20 mouse cellular contexts compared by ENCODE assay signal in the genomic region with DNA sequence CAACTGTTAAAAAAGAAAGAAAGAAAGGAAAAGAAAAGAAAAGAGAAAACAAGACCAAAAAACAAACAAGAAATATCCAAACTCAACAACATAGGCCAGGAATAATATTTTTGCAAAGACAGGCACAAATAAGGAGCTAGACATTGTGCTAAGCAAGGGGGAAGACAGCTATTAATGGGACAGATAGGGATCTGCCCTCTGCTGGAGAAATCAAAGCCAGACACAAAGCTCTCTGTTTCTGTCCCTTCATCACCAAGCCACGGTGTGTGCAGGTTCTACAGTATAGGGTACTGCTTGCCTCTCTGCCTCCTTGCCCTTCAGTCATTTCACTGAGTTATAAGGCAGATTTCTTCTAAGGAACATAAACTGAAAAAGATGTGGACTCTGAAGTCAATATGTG. TPM values are rescaled to one million over a fixed set of nuclear protein-coding genes. Genes with fewer than 3 reads are reported as not detected.
DNase-seq lines count a peak whose midpoint lies in the region; ATAC-seq and TF ChIP-seq lines count a peak whose summit lies in the region.
"Had no signal": no experiment of that assay in that cellular context is flagged by ENCODE, and none has a peak within 500 bp of the region (broad histone marks: within the 10 kb centered on the region; RNA-seq: fewer than 3 reads in every experiment).

No protein-coding gene starts in this region.

- no peak overlapping the region for H3K4me3 ChIP-seq in intestine, postnatal 0 days (ENCODE audit: low read depth, low read length)
- H3K4me3 ChIP-seq in intestine, embryonic 16.5 days (ENCODE audit: low read length), result no peak overlapping the region
- H3K4me3 ChIP-seq in midbrain, embryonic 14.5 days (replicated peaks; ENCODE audit: low read depth, low read length), result no peak overlapping the region
- H3K4me3 ChIP-seq in midbrain, embryonic 13.5 days (replicated peaks), result no peak overlapping the region
- H3K4me3 ChIP-seq in cortical plate, adult 2 months (ENCODE audit: insufficient read depth, low read length), result no peak overlapping the region
- H3K4me3 ChIP-seq: heart, embryonic 13.5 days; hindbrain, embryonic 15.5 days; limb, embryonic 12.5 days; liver, embryonic 13.5 days; stomach, embryonic 15.5 days had no signal

- peak; percentile 5 for DNase-seq in adrenal gland, postnatal 10 days
- DNase-seq in adrenal gland, postnatal 14 days, result no peak
- peak; percentile 17 for DNase-seq in midbrain, embryonic 14.5 days
- no peak for DNase-seq in urinary bladder, adult 2 months (ENCODE audit: low spot score)
- DNase-seq: cerebellum, adult 2 months; forebrain, postnatal 0 days; kidney, adult 11 months; liver, embryonic 13.5 days; lung, postnatal 10 days; right cerebral cortex, postnatal 25 days; thymus, adult 2 months had no signal

- H3K4me1 ChIP-seq in intestine, postnatal 0 days (replicated peaks; ENCODE audit: control insufficient read depth, insufficient read depth, low read length), result no peaks in the 10 kb centered on the region
- no peaks in the 10 kb centered on the region for H3K4me1 ChIP-seq in intestine, embryonic 16.5 days (ENCODE audit: control insufficient read depth, insufficient read depth, low read length)
- no peaks in the 10 kb centered on the region for H3K4me1 ChIP-seq in midbrain, embryonic 14.5 days (ENCODE audit: control insufficient read depth, insufficient read depth, low read length)
- no peaks in the 10 kb centered on the region for H3K4me1 ChIP-seq in midbrain, embryonic 13.5 days (replicated peaks)
- H3K4me1 ChIP-seq in cortical plate, adult 2 months (ENCODE audit: control insufficient read depth, insufficient read depth, low read length), result no peaks in the 10 kb centered on the region
- H3K4me1 ChIP-seq: hindbrain, embryonic 15.5 days; limb, embryonic 12.5 days; liver, embryonic 13.5 days; stomach, embryonic 15.5 days had no signal

- WGBS in intestine, postnatal 0 days, result 43% methylated on average over 1 of the region's 1 CpGs
- WGBS in intestine, embryonic 16.5 days, result 53% methylated on average over 1 of the region's 1 CpGs
- 59% methylated on average over 1 of the region's 1 CpGs for WGBS in midbrain, embryonic 14.5 days
- 67% methylated on average over 1 of the region's 1 CpGs for WGBS in midbrain, embryonic 13.5 days

- TF ChIP-seq CTCF in intestine, postnatal 0 days (IDR thresholded peaks at IDR 0.05; ENCODE audit: low read depth), result peak; percentile 49
- TF ChIP-seq CTCF in cortical plate, adult 2 months (IDR thresholded peaks at IDR 0.05; ENCODE audit: extremely low read depth, insufficient read depth, low read length), result 0 out of 2 replicates have a peak, but pooled peaks have one; percentile 8

- no peak overlapping the region for H3K27ac ChIP-seq in intestine, postnatal 0 days (ENCODE audit: low read depth, low read length)
- H3K27ac ChIP-seq in intestine, embryonic 16.5 days (ENCODE audit: low read length), result no peak overlapping the region
- no peak overlapping the region for H3K27ac ChIP-seq in midbrain, embryonic 14.5 days (replicated peaks; ENCODE audit: low read depth, low read length)
- H3K27ac ChIP-seq in midbrain, embryonic 13.5 days, result no peak overlapping the region
- H3K27ac ChIP-seq in cortical plate, adult 2 months (ENCODE audit: insufficient read depth, low read length), result no peak overlapping the region
- H3K27ac ChIP-seq: heart, embryonic 13.5 days; hindbrain, embryonic 15.5 days; limb, embryonic 12.5 days; liver, embryonic 13.5 days; stomach, embryonic 15.5 days had no signal

- no peaks in the 10 kb centered on the region for H3K27me3 ChIP-seq in intestine, postnatal 0 days (replicated peaks; ENCODE audit: control insufficient read depth, insufficient read depth, low read length)
- no peaks in the 10 kb centered on the region for H3K27me3 ChIP-seq in intestine, embryonic 16.5 days (replicated peaks; ENCODE audit: control insufficient read depth, insufficient read depth, low read length)
- no peaks in the 10 kb centered on the region for H3K27me3 ChIP-seq in midbrain, embryonic 14.5 days (ENCODE audit: control insufficient read depth, insufficient read depth, low read length)
- H3K27me3 ChIP-seq in midbrain, embryonic 13.5 days, result no peaks in the 10 kb centered on the region
- H3K27me3 ChIP-seq: heart, embryonic 13.5 days; hindbrain, embryonic 15.5 days; limb, embryonic 12.5 days; liver, embryonic 13.5 days; stomach, embryonic 15.5 days had no signal

- H3K4me2 ChIP-seq in intestine, postnatal 0 days (replicated peaks; ENCODE audit: low read depth), result no peak overlapping the region
- no peak overlapping the region for H3K4me2 ChIP-seq in intestine, embryonic 16.5 days (ENCODE audit: low read depth, low read length)
- no peak overlapping the region for H3K4me2 ChIP-seq in midbrain, embryonic 14.5 days (ENCODE audit: low read length)
- H3K4me2 ChIP-seq in midbrain, embryonic 13.5 days (replicated peaks), result no peak overlapping the region
- H3K4me2 ChIP-seq: heart, embryonic 13.5 days; hindbrain, embryonic 15.5 days; limb, embryonic 12.5 days; liver, embryonic 13.5 days; stomach, embryonic 15.5 days had no signal

- ATAC-seq in intestine, postnatal 0 days, result no peak
- no peak for ATAC-seq in intestine, embryonic 16.5 days
- no peak for ATAC-seq in midbrain, embryonic 14.5 days (ENCODE audit: low FRiP score, low TSS enrichment)
- no peak for ATAC-seq in midbrain, embryonic 13.5 days
- ATAC-seq: forebrain, postnatal 0 days; midbrain, embryonic 16.5 days had no signal

- no peaks in the 10 kb centered on the region for H3K9me3 ChIP-seq in intestine, postnatal 0 days (ENCODE audit: control insufficient read depth)
- no peaks in the 10 kb centered on the region for H3K9me3 ChIP-seq in intestine, embryonic 16.5 days (ENCODE audit: control insufficient read depth, low read length)
- no peaks in the 10 kb centered on the region for H3K9me3 ChIP-seq in midbrain, embryonic 14.5 days (ENCODE audit: control insufficient read depth, low read length)
- H3K9me3 ChIP-seq in midbrain, embryonic 13.5 days, result no peaks in the 10 kb centered on the region
- H3K9me3 ChIP-seq: heart, embryonic 13.5 days; hindbrain, embryonic 15.5 days; limb, embryonic 12.5 days; liver, embryonic 13.5 days; stomach, embryonic 15.5 days had no signal

- H3K9ac ChIP-seq in intestine, postnatal 0 days (ENCODE audit: low read depth, low read length), result no peak overlapping the region
- H3K9ac ChIP-seq in intestine, embryonic 16.5 days (ENCODE audit: low read depth, low read length), result no peak overlapping the region
- no peak overlapping the region for H3K9ac ChIP-seq in midbrain, embryonic 14.5 days (replicated peaks; ENCODE audit: low read length)
- H3K9ac ChIP-seq in midbrain, embryonic 13.5 days (replicated peaks), result no peak overlapping the region
- H3K9ac ChIP-seq: forebrain, postnatal 0 days; heart, embryonic 13.5 days; hindbrain, embryonic 15.5 days; limb, embryonic 12.5 days; liver, embryonic 13.5 days; stomach, embryonic 15.5 days had no signal

- no peak for TF ChIP-seq POLR2A in cortical plate, adult 2 months (IDR thresholded peaks at IDR 0.05; ENCODE audit: extremely low read depth, insufficient read depth, low read length)

- H3K36me3 ChIP-seq in intestine, postnatal 0 days (ENCODE audit: control insufficient read depth, insufficient read depth), result no peaks in the 10 kb centered on the region
- H3K36me3 ChIP-seq in intestine, embryonic 16.5 days (ENCODE audit: control insufficient read depth, insufficient read depth, low read length), result no peaks in the 10 kb centered on the region
- no peaks in the 10 kb centered on the region for H3K36me3 ChIP-seq in midbrain, embryonic 14.5 days (ENCODE audit: control insufficient read depth, insufficient read depth, low read length)
- no peaks in the 10 kb centered on the region for H3K36me3 ChIP-seq in midbrain, embryonic 13.5 days
- H3K36me3 ChIP-seq: heart, embryonic 13.5 days; hindbrain, embryonic 15.5 days; limb, embryonic 12.5 days; liver, embryonic 13.5 days; stomach, embryonic 15.5 days had no signal

RNA-seq across cellular contexts. Expression of gene Chchd3, which starts 57.8 kb away (rescaled TPM):
- 100 to 1,000 TPM; 322 to 368 TPM for total RNA-seq in adrenal gland, postnatal 10 days (2021)
- total RNA-seq in adrenal gland, postnatal 14 days (2021), result 274 and 287 TPM in 2 replicates
- 127 and 134 TPM in 2 replicates for polyA plus RNA-seq in intestine, postnatal 0 days (2015; fragmentation: Nextera tagmentation; extraction: Ambion mirVana)
- 162 and 164 TPM in 2 replicates for polyA plus RNA-seq in intestine, embryonic 16.5 days (2015; fragmentation: Nextera tagmentation; extraction: Ambion mirVana)
- polyA plus RNA-seq in midbrain, embryonic 14.5 days (2014; fragmentation: Nextera tagmentation; extraction: Ambion mirVana), result 109 and 110 TPM in 2 replicates
- polyA plus RNA-seq in midbrain, embryonic 13.5 days (2015; fragmentation: Nextera tagmentation; extraction: Ambion mirVana), result 117 and 118 TPM in 2 replicates
- polyA plus RNA-seq in cortical plate, adult 2 months (2012; rRNA removed), result 100 and 103 TPM in 2 replicates
- polyA plus RNA-seq in urinary bladder, adult 2 months (2012; rRNA removed), result 70.1 and 72.7 TPM in 2 replicates

Comparison
In these comparisons a context has a peak if more than half of its experiments do, and no peak if none do; other contexts are left out.
1. DNase-seq: peak in adrenal gland, postnatal 10 days (single experiment) and midbrain, embryonic 14.5 days (single experiment); none in adrenal gland, postnatal 14 days (single experiment) and urinary bladder, adult 2 months (single experiment).